Mouse (Mus musculus) ES-E14 (cell line): Measurements from ENCODE around the gene Agps. TPM values are rescaled to one million over a fixed set of nuclear protein-coding genes. Genes with fewer than 3 reads are reported as not detected.

Experiments used
- DNase-seq: peaks from one replicate; pipeline ENCODE4 v3.0.0-alpha.2; 2013; ENCODE audit warnings: low read depth, low spot score
- H3K27ac ChIP-seq: 2 replicates; pipeline ENCODE4 v1.5.1; 2012; ENCODE audit warnings: low read depth, mild to moderate bottlenecking, low read length, moderate library complexity, mixed read lengths; ENCODE audit not compliant: poor library complexity, insufficient read depth, severe bottlenecking
- H3K36me3 ChIP-seq: 2 replicates; pipeline ENCODE4 v1.6.1; 2012; ENCODE audit warnings: mild to moderate bottlenecking, low read length, moderate library complexity, mixed read lengths; ENCODE audit not compliant: control insufficient read depth, poor library complexity, insufficient read depth, severe bottlenecking
- H3K4me1 ChIP-seq, 2 experiments: fragments of 150-350 bp in 1 of 2; sonication (generic) in 1 of 2; 2 replicates each; pipeline ENCODE4 v1.6.1; 2012; ENCODE audit warnings: low read length in 2 of 2, mild to moderate bottlenecking in 1 of 2, mixed read lengths in 1 of 2; ENCODE audit not compliant: control insufficient read depth in 2 of 2, insufficient read depth in 2 of 2, poor library complexity in 1 of 2
- H3K4me3 ChIP-seq, 2 experiments: fragments of 150-350 bp in 1 of 2; sonication (generic) in 1 of 2; 2 replicates each; pipeline ENCODE4 v1.5.1; 2012; ENCODE audit warnings: low read length in 2 of 2, low read depth in 1 of 2, mild to moderate bottlenecking in 1 of 2, mixed read lengths in 1 of 2; ENCODE audit not compliant: insufficient read depth in 1 of 2, poor library complexity in 1 of 2, severe bottlenecking in 1 of 2
- H3K9ac ChIP-seq: 2 replicates; pipeline ENCODE4 v1.6.1; 2012; ENCODE audit warnings: low read depth, mild to moderate bottlenecking, low read length, mixed read lengths; ENCODE audit not compliant: poor library complexity, insufficient read depth, severe bottlenecking
- H3K9me3 ChIP-seq: fragments of 150-350 bp; sonication (generic); 2 replicates; pipeline ENCODE4 v1.6.1; 2012; ENCODE audit warnings: low read depth, mild to moderate bottlenecking, low read length; ENCODE audit not compliant: control insufficient read depth, insufficient read depth
- CHD2 ChIP-seq: IDR thresholded peaks from 2 replicates; pipeline ENCODE4 v1.6.1; 2014; ENCODE audit warnings: mild to moderate bottlenecking, low read depth, low read length, inconsistent platforms
- HCFC1 ChIP-seq: IDR thresholded peaks from 2 replicates; pipeline ENCODE4 v1.6.1; 2012; ENCODE audit warnings: low read length, inconsistent platforms, borderline replicate concordance; ENCODE audit not compliant: insufficient read depth
- MAFK ChIP-seq: IDR thresholded peaks from 2 replicates; pipeline ENCODE4 v1.6.1; 2014; ENCODE audit warnings: mild to moderate bottlenecking, low read depth, low read length, inconsistent platforms; ENCODE audit not compliant: insufficient read depth
- ZC3H11A ChIP-seq: IDR thresholded peaks from 2 replicates; pipeline ENCODE4 v1.6.1; 2012; ENCODE audit warnings: low read depth, mild to moderate bottlenecking, inconsistent platforms, low read length, borderline replicate concordance
- ZNF384 ChIP-seq: IDR thresholded peaks from 2 replicates; pipeline ENCODE4 v1.6.1; 2012; ENCODE audit warnings: low read depth, low read length, inconsistent platforms
- in situ Hi-C, 2 experiments: fragments of 600-800 bp; cut with MboI; formaldehyde crosslinking; loops; one replicate each; pipeline ENCODE4 v1.15.1; 2025; ENCODE audit warnings: low sequenced_read_pairs in 2 of 2, inconsistent platforms in 1 of 2; ENCODE audit not compliant: unreplicated experiment in 2 of 2
- total RNA-seq: library from RNA; depleted of rRNA; stranded (reverse); fragments of 300-350 nt; gene quantifications from 2 replicates; pipeline ENCODE4 v1.2.3, GENCODE M21; 2012

Gene Agps
- total RNA-seq, 1 experiment, result 101 TPM

DNA sequence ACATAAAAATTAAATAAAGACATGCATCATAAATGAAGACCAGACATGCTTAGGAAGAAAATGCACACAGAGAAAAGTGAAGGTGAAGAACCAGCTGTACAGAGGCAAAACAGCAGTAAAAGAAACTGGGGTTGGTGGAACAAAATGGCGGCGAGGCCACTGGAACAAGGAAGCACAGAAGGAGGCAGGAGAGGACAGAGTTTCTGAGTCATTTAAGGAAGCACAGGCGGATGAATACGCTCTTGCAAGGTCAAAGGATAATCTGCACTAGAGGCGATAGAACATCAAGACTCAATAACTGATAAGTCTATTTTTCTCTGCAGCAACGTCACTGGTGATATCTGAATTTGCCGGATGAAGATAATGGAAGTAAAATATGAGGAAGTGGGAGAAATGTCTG is 1.7 kb upstream of the Agps start:
- Histone ChIP-seq H3K27ac (no peak overlapping the region), H3K4me1 (peaks cover 2 to 6% of the 10 kb centered on the region in 2 experiments; a peak in 3 of 4 replicates), H3K9me3 (no peaks in the 10 kb centered on the region), H3K9ac (no peak overlapping the region), H3K36me3 (peaks cover 3% of the 10 kb centered on the region; the same call in 1 of the 2 replicates), H3K4me3 (no peak overlapping the region)
- no peak for DNase-seq
- no peak for TF ChIP-seq CHD2
- no peak for TF ChIP-seq HCFC1
- TF ChIP-seq ZNF384, result no peak
- TF ChIP-seq MAFK, result no peak
- TF ChIP-seq ZC3H11A, result no peak
- in situ Hi-C loops, result no loop called here

DNA sequence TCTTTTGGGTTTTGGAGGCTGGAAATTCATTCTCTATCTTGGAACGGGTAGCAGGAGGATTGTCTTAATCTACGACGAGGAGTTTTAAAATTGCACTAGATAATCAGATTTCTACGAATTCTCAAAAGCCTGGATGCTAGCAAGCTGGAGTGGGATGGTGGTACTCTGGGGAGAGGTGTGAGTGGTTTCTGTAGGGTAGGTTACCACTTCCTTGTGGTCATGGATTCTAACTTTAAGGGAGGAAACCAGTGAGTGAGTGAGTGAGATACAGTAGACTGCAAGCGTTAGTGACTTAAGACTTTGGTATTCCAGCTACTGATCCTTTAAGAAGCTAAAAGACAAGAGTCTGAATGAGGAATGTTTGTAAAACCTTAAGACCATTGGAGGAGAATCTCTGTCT is 804 bp downstream of the Agps start:
- no peak for DNase-seq
- in situ Hi-C loops, result no loop called here
- H3K4me1 ChIP-seq, result peaks cover 4 to 6% of the 10 kb centered on the region in 2 experiments; a peak in 3 of 4 replicates
- H3K27ac ChIP-seq, result no peak overlapping the region; the same call in 1 of the 2 replicates
- H3K4me3 ChIP-seq, result peak overlapping the region; percentile 97 to 99
- H3K36me3 ChIP-seq, result peaks cover 3% of the 10 kb centered on the region; the same call in 1 of the 2 replicates
- TF ChIP-seq MAFK (no peak), ZC3H11A (no peak), ZNF384 (no peak), CHD2 (no peak), HCFC1 (no peak)
- peak overlapping the region; percentile 97 for H3K9ac ChIP-seq
- H3K9me3 ChIP-seq, result no peaks in the 10 kb centered on the region

DNA sequence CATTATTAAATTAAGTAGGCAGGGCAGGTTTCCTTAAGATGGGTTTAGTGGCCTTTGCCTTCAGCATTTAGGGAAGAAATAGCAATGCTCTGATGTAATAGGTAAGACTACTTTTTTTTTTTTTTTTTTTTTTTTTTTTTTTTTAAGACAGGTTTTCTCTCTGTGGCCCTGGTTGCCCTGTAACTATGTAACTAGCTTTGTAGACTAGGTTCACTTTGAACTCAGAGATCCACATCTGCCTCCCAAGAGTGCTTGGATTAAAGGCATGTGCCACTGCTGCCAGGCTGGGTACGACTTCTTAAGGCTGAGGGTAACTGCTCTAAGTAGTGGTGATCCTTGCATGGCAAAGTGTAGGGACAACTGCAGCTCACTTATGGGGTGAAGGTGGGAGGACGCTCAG is 2.5 kb downstream of the Agps start:
- Histone ChIP-seq H3K9me3 (no peaks in the 10 kb centered on the region), H3K36me3 (peaks cover 3% of the 10 kb centered on the region; the same call in 1 of the 2 replicates), H3K27ac (no peak overlapping the region), H3K4me3 (no peak overlapping the region), H3K4me1 (peaks cover 4 to 6% of the 10 kb centered on the region in 2 experiments; a peak in 3 of 4 replicates), H3K9ac (no peak overlapping the region)
- no peak for TF ChIP-seq HCFC1
- peak; percentile 68 for TF ChIP-seq ZNF384
- in situ Hi-C loops, result no loop called here
- DNase-seq, result no peak

DNA sequence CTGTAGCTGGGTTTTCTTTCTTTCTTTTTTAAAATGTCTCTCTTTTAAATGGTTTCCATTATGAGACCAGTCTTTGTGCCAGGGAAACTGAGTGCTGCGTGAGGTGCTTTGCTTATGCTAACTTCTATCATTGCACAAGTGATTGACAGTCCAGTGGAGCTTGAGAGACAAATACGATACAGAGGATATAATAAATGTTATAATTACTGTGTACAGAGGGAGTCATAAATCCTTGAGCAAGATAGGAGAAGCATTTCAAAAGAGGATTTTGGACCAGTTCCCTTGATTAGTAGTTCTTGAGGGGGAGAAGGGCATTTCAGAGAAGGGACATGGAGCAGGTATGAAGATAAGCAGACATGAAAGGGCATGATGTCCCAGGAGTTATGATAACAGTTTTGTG is 10.3 kb downstream of the Agps start:
- no peaks in the 10 kb centered on the region for H3K9me3 ChIP-seq
- H3K9ac ChIP-seq, result no peak overlapping the region
- H3K36me3 ChIP-seq, result no peaks in the 10 kb centered on the region
- in situ Hi-C loops, result no loop called here
- DNase-seq, result no peak
- H3K27ac ChIP-seq, result no peak overlapping the region
- H3K4me1 ChIP-seq, result peaks cover 0 to 2% of the 10 kb centered on the region in 2 experiments; a peak in 1 of 4 replicates
- TF ChIP-seq ZNF384 (no peak), MAFK (no peak), HCFC1 (no peak), CHD2 (no peak), ZC3H11A (no peak)
- no peak overlapping the region for H3K4me3 ChIP-seq

DNA sequence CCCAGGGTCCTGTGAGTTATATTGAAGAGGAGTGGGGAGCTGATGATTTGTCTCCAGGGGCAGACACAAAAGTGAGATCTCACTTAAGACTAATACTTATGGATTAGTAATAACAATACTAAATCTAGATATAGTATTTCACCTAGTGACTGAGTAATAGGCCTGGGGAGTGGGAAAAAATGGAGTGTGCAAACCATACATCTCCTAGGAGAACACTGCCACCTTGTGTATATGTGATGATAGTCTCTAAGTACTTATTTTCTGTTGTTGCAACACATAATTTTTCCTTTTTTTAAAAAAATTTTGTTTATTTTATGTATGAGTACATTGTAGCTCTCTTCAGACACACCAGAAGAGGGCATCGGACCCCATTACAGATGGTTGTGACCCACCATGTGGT is 15.7 kb downstream of the Agps start:
- TF ChIP-seq ZC3H11A, result no peak
- TF ChIP-seq MAFK, result no peak
- TF ChIP-seq ZNF384, result no peak
- no peak for TF ChIP-seq HCFC1
- TF ChIP-seq CHD2, result no peak
- Histone ChIP-seq H3K36me3 (no peaks in the 10 kb centered on the region), H3K27ac (no peak overlapping the region), H3K9ac (no peak overlapping the region), H3K4me3 (no peak overlapping the region), H3K4me1 (peaks cover 0 to 2% of the 10 kb centered on the region in 2 experiments; a peak in 1 of 4 replicates), H3K9me3 (no peaks in the 10 kb centered on the region)
- in situ Hi-C loops, result no loop called here
- DNase-seq, result no peak
